Mouse (Mus musculus) right cerebral cortex, adult 2 months (tissue): ENCODE results near the gene Wdr44.
A peak's percentile ranks its signal among the peaks of the same experiment; 100 is the strongest.
"Not testable (repeated sequence)": the region's sequence is repeated elsewhere in the genome, so short reads cannot be mapped to it uniquely, and the experiment has no call there.

Experiments used
- DNase-seq, 2 experiments: peaks; one replicate each; pipeline ENCODE4 v3.0.0; 2021 to 2022; ENCODE audit warnings: low spot score in 2 of 2

Gene Wdr44

DNA sequence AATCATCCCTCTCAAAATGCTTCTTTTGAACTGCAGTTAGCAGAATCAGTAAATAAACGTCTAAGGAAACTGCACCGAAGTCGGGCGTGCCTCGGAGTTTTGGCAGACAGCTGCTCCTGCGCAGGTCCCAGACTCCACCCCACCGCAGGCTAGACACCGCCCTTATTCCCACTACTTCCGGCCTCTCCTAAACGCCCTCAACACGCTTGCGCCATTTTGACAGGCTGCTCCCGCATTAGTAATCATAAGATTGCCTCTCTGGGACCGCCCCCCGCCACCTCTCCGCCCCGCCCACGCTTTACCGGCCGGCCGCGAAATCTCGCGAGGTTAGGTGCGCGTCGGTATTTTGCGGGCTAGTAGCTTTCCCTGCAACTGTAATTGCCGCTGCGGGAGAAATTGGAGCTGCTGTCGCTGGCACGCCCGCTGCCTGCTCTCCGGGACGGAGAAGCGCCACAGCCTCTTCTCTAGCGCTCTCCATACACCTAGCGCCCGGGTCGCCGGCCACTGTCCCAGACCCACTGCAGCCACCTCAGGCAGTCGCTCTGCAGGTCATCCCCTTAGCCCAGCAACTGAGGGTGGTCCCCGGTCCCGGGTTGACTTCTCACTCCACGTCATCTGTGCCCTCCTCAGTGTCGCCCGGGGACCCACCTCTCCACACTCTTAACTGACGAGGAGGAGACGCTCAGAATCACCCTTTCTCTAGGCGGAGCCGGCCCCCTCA, at the start of gene Wdr44:
TSS of gene Wdr44 (plus strand) at position 330 of the 721 bp plus-strand sequence.
- peak; percentile 87 to 90 for DNase-seq

DNA sequence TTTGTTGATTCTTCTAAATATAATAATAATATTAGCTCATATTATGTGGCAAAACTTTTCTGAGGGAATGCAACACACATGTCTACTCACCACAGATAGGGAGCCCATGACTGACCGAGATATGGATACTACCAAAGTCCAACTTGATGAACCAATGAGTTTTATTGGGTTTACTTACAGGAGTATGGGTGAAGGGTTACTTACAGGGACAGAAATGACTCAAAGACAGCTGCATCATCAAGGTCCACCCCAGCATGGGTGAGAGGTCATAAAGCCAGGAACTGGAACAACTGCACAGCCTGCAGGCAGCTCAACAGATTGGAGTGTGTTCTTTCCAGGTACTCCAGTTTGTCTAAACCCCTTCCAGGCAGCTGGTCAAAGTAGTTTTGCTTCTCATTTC, 44.5 kb upstream of the Wdr44 start:
- DNase-seq = no peak

DNA sequence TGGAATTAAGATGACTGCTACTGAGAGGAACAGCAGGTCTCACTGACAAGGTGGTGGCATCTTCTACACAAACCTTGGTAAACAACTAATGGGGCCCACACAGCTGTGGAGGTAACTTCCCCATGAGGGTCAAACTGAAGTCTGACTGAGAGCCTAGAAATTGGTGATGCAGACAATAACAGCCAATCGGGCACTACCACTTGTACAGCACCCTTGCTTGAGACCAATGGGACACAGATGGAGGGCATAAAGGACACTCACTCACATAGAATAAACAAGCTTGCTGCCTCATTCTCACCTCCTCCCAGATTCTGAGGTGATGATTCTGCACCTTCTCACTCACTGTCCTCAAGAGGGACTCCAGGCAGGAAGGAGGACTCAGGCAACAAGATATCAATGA, 30.6 kb upstream of the Wdr44 start:
- no peak for DNase-seq

DNA sequence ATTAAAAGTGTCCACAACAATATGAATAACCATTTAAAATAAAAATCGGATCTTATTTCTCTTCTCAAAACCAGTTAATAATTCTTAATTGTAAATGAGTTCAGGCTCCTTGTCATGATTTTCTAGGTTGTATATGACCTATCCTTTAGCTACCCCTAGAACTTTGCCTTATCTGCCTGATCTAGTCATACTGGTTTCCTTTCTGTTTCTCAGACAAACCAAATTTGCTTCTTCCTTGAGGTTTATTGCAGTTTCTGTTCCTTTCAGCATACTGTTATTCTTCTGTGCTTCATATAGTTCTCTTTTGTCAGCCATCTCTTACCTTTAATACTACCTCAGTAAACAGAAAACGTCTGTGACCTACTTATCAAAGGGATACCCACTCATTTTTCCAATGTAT, 19.7 kb upstream of the Wdr44 start:
- no peak for DNase-seq

GRCm38 (mm10) chrX:23675450-23675849, 17.4 kb upstream of the Wdr44 start:
- no peak for DNase-seq

DNA sequence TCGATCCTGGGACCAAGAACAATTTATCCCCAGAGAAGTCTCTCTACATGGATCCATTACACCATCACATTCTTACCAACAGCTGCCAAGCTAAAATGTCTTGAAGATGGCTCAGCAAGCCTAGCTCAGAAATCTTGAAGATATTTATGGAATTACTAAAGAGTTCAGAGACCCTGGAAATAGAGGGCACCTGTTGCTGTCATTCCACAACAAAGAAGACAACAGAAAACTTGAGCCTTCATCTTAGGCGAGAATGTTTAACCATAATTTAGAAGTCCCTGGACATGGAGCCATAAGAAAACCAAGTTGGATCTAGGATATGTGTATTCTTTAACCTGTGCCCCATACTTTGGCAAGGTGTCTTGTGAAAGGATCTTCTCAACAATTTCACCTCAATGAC, 16.3 kb upstream of the Wdr44 start:
- DNase-seq = no peak

DNA sequence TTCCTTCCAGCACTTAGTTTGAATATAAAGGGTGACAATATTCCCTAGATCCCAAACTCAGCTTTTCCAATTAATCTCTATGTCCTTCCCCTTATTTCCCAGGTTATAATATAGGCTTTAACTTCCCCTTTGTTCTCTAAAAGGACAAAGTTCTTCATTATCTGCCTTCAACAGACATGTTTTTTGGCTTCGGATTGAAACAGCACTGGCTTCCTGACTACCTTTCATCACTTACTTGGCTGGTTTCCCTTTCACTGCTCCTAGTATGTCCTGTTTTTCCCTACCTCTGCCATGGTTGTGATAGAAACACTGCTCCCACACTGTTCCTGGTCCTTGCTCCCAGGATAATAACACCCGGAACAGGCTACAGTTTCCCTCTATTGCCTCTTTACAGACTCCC, 15.3 kb upstream of the Wdr44 start:
- no peak for DNase-seq

- no peak for DNase-seq
Measured at GRCm38 (mm10) chrX:23692336-23692721, 522 bp upstream of the Wdr44 start.

GRCm38 (mm10) chrX:23693443-23694400, 871 bp downstream of the Wdr44 start:
- DNase-seq = peak; percentile 27 to 32

GRCm38 (mm10) chrX:23694588-23694987, 1.7 kb downstream of the Wdr44 start:
- DNase-seq = no peak

DNA sequence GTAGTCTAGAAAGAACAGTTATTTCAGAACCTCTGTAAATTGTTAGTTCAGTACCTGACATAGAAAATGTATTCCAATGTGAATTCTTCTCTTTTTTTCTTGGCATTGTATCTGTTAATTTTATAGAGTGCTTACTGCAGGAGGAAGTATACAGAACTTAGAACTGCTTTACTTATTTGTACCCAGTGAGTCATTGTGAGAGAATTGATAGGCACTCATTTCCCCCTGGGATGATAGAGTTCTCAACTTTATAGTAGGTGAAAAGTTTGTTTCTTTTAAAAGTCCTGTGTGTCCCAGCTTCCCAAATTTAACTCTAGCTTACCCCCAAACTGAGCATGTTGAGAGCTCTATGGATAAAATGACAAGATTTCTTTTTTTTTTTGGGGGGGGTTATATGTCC, 2.3 kb downstream of the Wdr44 start:
- DNase-seq = no peak

- no peak for DNase-seq
Measured at GRCm38 (mm10) chrX:23697346-23697745, 4.5 kb downstream of the Wdr44 start.

GRCm38 (mm10) chrX:23699023-23699422, 6.2 kb downstream of the Wdr44 start:
- no peak for DNase-seq

- DNase-seq = no peak
Measured at GRCm38 (mm10) chrX:23717247-23717646, 24.4 kb downstream of the Wdr44 start.

- no peak for DNase-seq
Measured at GRCm38 (mm10) chrX:23727463-23727862, 34.6 kb downstream of the Wdr44 start.

DNA sequence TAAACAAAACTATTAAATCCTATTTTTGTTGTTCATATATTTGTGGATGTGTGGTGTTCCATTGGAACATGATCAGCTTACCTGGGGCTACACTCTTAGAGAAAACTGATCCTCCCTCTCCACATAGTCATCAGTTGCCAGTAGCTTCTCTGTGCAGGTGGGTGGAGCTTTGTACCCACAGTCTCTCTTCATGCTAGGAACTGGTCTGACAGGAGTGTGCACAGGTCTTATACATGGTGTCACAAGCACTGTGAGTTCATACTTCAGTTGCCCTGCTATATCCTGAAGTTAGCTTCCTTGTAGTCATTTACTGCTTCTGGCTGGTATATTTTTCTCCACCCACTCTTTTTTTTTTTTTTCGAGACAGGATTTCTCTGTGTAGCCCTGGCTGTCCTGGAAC, 61.8 kb downstream of the Wdr44 start:
- no peak for DNase-seq

GRCm38 (mm10) chrX:23767849-23768248, 75.0 kb downstream of the Wdr44 start:
- no peak for DNase-seq

- no peak for DNase-seq
Measured at GRCm38 (mm10) chrX:23807125-23807524, 114.3 kb downstream of the Wdr44 start.

DNA sequence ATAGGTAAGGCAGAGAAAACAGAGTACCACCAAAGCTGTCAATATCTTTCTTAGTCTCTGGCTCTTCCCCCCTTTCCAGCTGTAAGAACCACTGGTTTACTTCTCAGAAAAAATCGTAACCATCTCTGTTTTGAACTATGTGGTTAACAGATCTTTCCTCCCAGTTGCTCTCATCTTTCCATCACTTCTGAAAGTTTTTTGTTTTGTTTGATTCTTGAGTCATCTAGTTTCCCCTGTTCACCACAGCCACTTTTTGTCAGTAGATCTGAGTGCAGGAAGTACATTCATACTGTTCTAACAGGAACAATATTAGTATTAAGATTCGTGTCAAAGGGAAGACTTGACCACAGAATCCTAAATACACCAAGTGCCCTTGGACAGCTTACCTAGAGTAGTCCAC, 117.5 kb downstream of the Wdr44 start:
- DNase-seq = no peak

- DNase-seq = not testable (repeated sequence)
Measured at GRCm38 (mm10) chrX:23813287-23813686, 120.4 kb downstream of the Wdr44 start.

- DNase-seq = not testable (repeated sequence)
Measured at GRCm38 (mm10) chrX:23822885-23823284, 130.0 kb downstream of the Wdr44 start.

DNA sequence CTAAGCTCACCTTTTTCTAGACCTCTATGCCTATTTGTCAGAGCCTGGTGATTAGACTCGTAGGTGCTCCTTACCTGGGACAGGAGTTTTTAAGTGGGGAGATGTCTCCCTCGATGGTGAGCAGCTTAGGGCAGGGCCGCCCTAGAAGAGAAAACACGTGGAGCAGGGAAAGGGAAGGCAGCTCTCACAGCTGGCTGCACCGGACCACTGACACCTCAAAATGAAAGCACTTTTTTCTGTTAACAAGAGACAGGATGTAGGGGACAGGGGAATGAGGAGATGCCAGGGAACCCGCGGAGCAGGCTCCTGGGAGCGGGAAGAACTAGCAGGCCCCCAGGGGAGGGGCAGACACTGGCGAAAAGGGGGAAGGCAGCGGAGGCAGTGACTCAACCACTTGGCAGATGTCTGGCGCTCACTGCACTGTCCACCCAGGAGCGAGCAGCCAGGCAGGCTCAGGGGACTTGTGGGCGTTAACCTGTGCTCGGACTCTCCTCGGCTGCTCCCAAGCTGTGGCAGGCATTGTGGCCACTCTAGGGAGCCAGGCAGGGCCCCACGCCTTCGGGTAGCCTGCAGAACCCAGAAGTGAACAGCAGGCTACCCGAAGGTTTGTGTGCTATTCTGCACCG, 130.7 kb downstream of the Wdr44 start:
- no peak for DNase-seq
